Mouse (Mus musculus) lung, postnatal 0 days (tissue): ENCODE data around the gene Cabp2.

ENCODE experiments used
- CTCF ChIP-seq: IDR thresholded peaks from 2 replicates; pipeline ENCODE4 v1.5.1; 2016; ENCODE audit warnings: antibody characterized with exemption, mild to moderate bottlenecking
- EP300 ChIP-seq: IDR thresholded peaks from 2 replicates; pipeline ENCODE4 v1.6.1; 2016; ENCODE audit warnings: antibody characterized with exemption, mild to moderate bottlenecking, control low read depth

GRCm38 (mm10) chr19:4088146-4088545 is 6.8 kb downstream of the Cabp2 start:
- TF ChIP-seq CTCF (no peak), EP300 (no peak)
